Mouse (Mus musculus) liver, embryonic 13.5 days (tissue): ENCODE results near the gene Tmc3. TPM values are rescaled to one million over a fixed set of nuclear protein-coding genes. Genes with fewer than 3 reads are reported as not detected.

Source experiments
- ATAC-seq: fragments of 200-750 bp; cut with Nextera tagmentation; 2 replicates; pipeline ENCODE4 v1.8.0; 2017; ENCODE audit warnings: low read depth, mild to moderate bottlenecking, moderate number of reproducible peaks, moderate library complexity
- DNase-seq: peaks from one replicate; pipeline ENCODE4 v3.0.0; 2022
- H3K27ac ChIP-seq: fragments of 300-500 bp; sonication (generic); 2 replicates; pipeline ENCODE4 v1.5.1; 2015; ENCODE audit warnings: moderate library complexity, mild to moderate bottlenecking, inconsistent platforms
- H3K27me3 ChIP-seq: fragments of 300-500 bp; sonication (generic); 2 replicates; pipeline ENCODE4 v1.6.1; 2015; ENCODE audit warnings: mild to moderate bottlenecking, inconsistent platforms
- H3K36me3 ChIP-seq: fragments of 300-500 bp; sonication (generic); 2 replicates; pipeline ENCODE4 v1.6.1; 2015; ENCODE audit warnings: mild to moderate bottlenecking, inconsistent platforms
- H3K4me1 ChIP-seq: fragments of 300-500 bp; sonication (generic); replicated peaks from 2 replicates; pipeline ENCODE4 v1.6.1; 2015; ENCODE audit warnings: inconsistent platforms
- H3K4me2 ChIP-seq: fragments of 300-500 bp; sonication (generic); 2 replicates; pipeline ENCODE4 v1.6.1; 2015; ENCODE audit warnings: inconsistent platforms, mild to moderate bottlenecking, moderate library complexity
- H3K4me3 ChIP-seq: fragments of 300-500 bp; sonication (generic); replicated peaks from 2 replicates; pipeline ENCODE4 v1.5.1; 2015; ENCODE audit warnings: mild to moderate bottlenecking, inconsistent platforms
- H3K9ac ChIP-seq: fragments of 300-500 bp; sonication (generic); 2 replicates; pipeline ENCODE4 v1.6.1; 2015; ENCODE audit warnings: mild to moderate bottlenecking, inconsistent platforms
- H3K9me3 ChIP-seq: fragments of 300-500 bp; sonication (generic); replicated peaks from 2 replicates; pipeline ENCODE4 v1.6.1; 2016; ENCODE audit warnings: inconsistent platforms
- whole genome bisulfite sequencing: fragments of 180-500 bp; shearing (Covaris S2); methylation state at CpG from one replicate; pipeline ENCODE4 v1.1.7; 2015; ENCODE audit not compliant: insufficient replicate concordance; 5-methylcytosine and 5-hydroxymethylcytosine counted together
- polyA plus RNA-seq: library from polyadenylated mRNA; unstranded; fragments of >200 nt; fragmentation: Nextera tagmentation; extraction: Ambion mirVana; gene quantifications from 2 replicates; pipeline ENCODE4 v1.2.1, GENCODE M21; 2015

Tmc3 gene
- polyA plus RNA-seq, 1 experiment from 2014 or later, result 0.44 TPM

DNA sequence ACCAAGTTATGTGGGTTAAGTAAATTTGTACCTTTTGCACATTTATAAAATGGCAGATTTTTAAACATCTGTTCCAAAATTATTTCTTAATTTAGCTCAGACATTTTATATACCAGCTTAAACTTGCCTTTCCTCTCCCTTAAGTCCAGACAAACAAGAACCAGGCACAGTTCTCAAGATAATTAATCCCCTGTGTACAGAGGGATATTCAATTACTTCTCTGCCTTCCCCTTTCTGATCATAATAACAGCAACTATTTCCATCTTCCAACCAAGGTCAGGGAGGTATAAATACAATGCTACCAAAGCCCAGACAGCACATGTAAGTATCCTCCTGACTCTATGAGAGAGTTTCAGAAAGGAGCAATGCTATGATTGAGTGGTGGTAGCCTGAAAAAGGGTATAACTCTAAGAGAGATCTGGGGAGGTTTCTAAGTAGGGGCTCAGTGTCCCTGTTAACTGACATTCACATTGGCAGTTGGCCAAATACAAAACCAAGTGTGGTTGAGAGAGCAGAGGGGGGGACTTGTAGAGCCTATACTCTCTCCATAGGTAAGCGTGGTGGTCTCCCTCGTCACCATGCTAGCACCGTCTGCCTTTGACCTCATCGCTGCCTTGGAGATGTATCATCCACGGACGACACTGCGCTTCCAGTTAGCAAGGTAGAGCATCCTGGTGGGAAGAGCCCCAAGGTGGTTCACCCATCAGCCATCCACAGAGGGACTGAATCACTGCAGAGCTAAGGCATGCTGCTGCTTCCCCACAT is 19.6 kb downstream of the Tmc3 start:
- 84% methylated on average over 7 of the region's 7 CpGs for WGBS
- no peak for DNase-seq
- Histone ChIP-seq H3K27me3 (no peaks in the 10 kb centered on the region), H3K4me1 (no peaks in the 10 kb centered on the region), H3K27ac (no peak overlapping the region), H3K36me3 (no peaks in the 10 kb centered on the region), H3K4me3 (no peak overlapping the region), H3K9me3 (no peaks in the 10 kb centered on the region), H3K4me2 (no peak overlapping the region), H3K9ac (no peak overlapping the region)
- ATAC-seq, result no peak

DNA sequence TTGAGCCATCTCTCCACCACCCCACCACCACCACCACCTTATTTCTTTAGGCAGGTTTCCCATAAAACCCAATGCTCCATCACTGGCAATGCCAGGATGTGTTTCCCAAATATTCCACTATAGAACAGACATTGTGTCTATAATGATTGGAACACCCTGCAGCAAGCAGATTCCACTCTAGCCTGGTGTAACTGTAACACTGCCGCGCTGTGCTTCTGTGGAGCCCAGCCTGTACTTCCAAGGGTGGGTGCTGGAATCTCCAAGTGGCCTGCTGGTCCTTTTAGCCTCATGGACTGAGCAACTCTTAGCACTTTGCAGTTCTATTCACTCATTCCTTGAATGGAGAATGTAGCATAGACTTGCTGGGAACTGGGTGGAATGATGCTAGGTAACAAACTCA is 22.1 kb downstream of the Tmc3 start:
- Histone ChIP-seq H3K9ac (no peak overlapping the region), H3K4me3 (no peak overlapping the region), H3K27ac (no peak overlapping the region), H3K9me3 (no peaks in the 10 kb centered on the region), H3K4me1 (no peaks in the 10 kb centered on the region), H3K4me2 (no peak overlapping the region), H3K27me3 (no peaks in the 10 kb centered on the region), H3K36me3 (no peaks in the 10 kb centered on the region)
- WGBS, result 90% methylated on average over 2 of the region's 2 CpGs
- no peak for ATAC-seq
- DNase-seq, result no peak

DNA sequence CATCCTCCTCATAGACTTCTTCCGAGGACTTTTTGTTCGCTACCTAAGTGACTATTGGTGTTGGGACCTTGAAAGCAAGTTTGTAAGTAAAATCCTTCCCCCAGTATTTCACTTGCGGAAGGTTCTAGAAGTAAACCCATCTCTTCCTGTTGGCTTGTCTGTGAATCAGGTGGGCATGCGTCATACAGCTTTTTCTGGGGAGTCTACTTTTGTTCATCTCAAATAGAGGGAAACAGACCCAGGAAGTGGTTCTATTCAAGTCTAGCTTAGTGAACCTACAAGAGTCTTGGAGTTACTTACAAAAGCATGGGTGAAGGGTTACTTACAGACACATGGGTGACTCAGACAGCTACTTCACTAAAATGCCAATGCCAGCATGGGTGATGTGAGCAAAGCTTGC is 25.2 kb downstream of the Tmc3 start:
- no peaks in the 10 kb centered on the region for H3K27me3 ChIP-seq
- no peak overlapping the region for H3K4me2 ChIP-seq
- ATAC-seq (no peak), DNase-seq (no peak)
- no peaks in the 10 kb centered on the region for H3K4me1 ChIP-seq
- H3K9ac ChIP-seq, result no peak overlapping the region
- H3K9me3 ChIP-seq, result no peaks in the 10 kb centered on the region
- 83% methylated on average over 4 of the region's 4 CpGs for WGBS
- no peak overlapping the region for H3K4me3 ChIP-seq
- H3K27ac ChIP-seq, result no peak overlapping the region
- no peaks in the 10 kb centered on the region for H3K36me3 ChIP-seq

DNA sequence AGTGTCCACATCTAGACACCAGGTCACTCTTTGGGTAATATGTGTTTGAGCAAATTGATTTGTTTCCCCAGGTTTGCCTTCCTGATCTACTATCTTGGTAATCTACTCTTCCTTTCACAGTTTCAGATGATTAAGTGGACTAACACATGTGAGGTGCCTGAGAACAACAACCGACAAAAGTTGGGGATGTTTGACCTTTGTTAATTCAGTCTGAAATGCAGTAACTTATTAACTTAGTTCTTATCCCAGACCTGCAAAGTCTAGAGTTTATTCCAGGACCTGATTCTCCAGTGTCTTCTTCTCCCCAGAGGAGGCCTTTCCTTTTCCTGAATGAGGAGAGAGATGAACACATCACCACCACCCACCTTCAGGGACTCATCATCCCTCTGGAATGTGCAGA is 27.2 kb downstream of the Tmc3 start:
- ATAC-seq, result no peak
- Histone ChIP-seq H3K36me3 (no peaks in the 10 kb centered on the region), H3K9ac (no peak overlapping the region), H3K4me3 (no peak overlapping the region), H3K4me2 (no peak overlapping the region), H3K27me3 (no peaks in the 10 kb centered on the region), H3K27ac (no peak overlapping the region), H3K9me3 (no peaks in the 10 kb centered on the region), H3K4me1 (no peaks in the 10 kb centered on the region)
- WGBS, result 58% methylated on average over 1 of the region's 1 CpGs
- no peak for DNase-seq

DNA sequence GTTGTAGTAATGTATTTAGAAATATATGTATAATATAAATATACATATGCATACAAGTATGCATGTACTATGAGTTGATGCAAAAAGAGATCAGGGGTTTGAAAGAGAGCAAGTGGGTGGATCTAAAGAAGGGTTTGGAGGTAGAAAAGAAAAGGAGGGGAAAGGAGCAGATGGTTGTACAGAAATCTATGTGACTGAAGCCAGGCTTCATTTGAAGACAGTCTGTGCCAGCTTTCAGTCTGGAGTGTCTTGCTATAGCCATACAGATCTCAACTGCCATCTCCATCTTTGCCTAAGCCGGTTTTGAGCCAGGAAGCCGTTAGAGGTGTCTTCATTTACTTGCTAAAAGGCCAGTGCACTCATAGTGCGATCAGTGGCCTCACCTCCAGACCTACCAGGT is 30.5 kb downstream of the Tmc3 start:
- Histone ChIP-seq H3K27me3 (no peaks in the 10 kb centered on the region), H3K4me1 (no peaks in the 10 kb centered on the region), H3K9me3 (no peaks in the 10 kb centered on the region), H3K27ac (no peak overlapping the region), H3K4me2 (no peak overlapping the region), H3K4me3 (no peak overlapping the region), H3K36me3 (no peaks in the 10 kb centered on the region), H3K9ac (no peak overlapping the region)
- DNase-seq (no peak), ATAC-seq (no peak)
- 68% methylated on average over 3 of the region's 3 CpGs for WGBS

DNA sequence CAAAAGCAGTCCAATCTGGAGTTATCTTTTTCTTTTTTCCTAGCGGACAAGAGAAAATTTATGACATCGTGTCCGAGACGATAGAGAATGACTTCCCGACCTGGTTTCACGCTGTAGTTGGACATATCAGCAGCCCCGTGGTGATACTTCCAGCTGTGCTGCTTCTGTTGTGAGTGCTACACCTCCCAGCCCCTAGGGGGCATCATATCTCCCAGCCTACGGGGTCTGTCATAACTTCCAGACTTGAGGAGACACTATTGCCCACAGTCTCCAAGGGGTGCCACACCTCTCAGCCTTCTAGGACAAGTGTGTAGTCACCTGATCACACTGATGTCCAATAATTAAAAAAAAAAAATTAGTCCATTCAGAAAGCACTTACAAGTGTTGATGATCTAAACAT is 31.1 kb downstream of the Tmc3 start:
- no peak for DNase-seq
- no peaks in the 10 kb centered on the region for H3K27me3 ChIP-seq
- WGBS, result 74% methylated on average over 8 of the region's 8 CpGs
- no peak overlapping the region for H3K9ac ChIP-seq
- no peak for ATAC-seq
- H3K27ac ChIP-seq, result no peak overlapping the region
- H3K9me3 ChIP-seq, result no peaks in the 10 kb centered on the region
- H3K4me1 ChIP-seq, result no peaks in the 10 kb centered on the region
- H3K4me3 ChIP-seq, result no peak overlapping the region
- no peaks in the 10 kb centered on the region for H3K36me3 ChIP-seq
- H3K4me2 ChIP-seq, result no peak overlapping the region

DNA sequence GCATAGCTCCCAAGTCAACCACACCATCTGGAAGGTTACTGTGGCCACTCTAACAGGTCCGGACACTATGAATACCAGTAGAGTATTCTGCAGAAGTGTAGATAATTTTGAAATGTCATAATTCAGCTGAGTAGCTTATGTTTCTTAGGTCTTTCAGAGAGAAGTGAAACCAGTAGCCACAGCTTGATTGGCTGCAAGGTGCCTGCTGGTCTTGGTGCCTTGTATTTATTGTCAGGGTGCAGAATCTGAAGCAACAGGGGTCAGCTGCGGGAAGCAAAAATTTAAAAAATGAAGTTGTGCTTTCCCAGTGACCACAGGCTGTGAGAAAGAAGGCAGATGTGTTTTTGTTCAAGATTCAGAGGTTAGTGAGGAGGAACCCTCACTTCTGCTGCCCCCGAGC is 31.5 kb downstream of the Tmc3 start:
- ATAC-seq (no peak), DNase-seq (no peak)
- Histone ChIP-seq H3K27ac (no peak overlapping the region), H3K4me1 (no peaks in the 10 kb centered on the region), H3K36me3 (no peaks in the 10 kb centered on the region), H3K27me3 (no peaks in the 10 kb centered on the region), H3K9me3 (no peaks in the 10 kb centered on the region), H3K4me2 (no peak overlapping the region), H3K4me3 (no peak overlapping the region), H3K9ac (no peak overlapping the region)
- WGBS, result 66% methylated on average over 3 of the region's 3 CpGs

DNA sequence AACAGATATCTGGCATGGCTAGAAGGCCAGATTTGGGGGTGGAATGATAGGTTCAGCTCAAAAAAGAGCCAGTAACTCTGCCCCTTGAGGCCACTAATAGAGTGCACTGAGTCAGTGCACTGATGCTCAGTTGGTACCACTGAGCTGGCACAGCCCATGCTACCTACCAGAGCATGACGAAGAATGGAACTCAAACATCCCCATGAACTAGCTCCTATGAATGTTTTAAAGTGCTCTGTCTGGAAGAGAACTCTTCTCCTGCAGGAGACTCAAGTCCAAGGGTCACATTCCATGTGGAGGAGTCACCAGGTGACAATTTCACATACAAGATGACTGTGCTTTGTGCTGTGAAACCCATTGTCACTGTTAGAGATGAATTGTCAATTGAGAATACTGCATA is 34.0 kb downstream of the Tmc3 start:
- no peak for DNase-seq

DNA sequence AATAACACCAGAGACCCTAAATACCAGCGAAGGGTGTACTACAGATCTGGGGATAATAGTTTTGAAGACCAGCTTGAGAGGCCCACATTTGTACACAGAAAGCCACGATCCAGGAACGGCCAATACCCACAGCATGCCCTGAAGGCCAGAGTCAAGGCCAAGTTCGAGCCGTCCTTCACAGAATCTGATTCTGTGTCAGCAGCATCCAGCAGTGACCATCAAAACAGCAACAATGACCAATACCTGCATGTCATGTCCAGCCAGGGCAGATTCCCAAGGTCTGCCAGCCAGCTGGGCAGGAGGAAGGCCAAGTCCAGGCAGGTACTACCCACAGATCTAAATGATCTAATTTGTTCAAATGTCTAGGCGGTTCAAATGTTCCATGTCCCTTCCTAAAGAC is 37.9 kb downstream of the Tmc3 start:
- no peak overlapping the region for H3K4me3 ChIP-seq
- H3K4me1 ChIP-seq, result no peaks in the 10 kb centered on the region
- H3K36me3 ChIP-seq, result no peaks in the 10 kb centered on the region
- H3K4me2 ChIP-seq, result no peak overlapping the region
- no peaks in the 10 kb centered on the region for H3K9me3 ChIP-seq
- no peak for ATAC-seq
- H3K9ac ChIP-seq, result no peak overlapping the region
- no peak overlapping the region for H3K27ac ChIP-seq
- no peaks in the 10 kb centered on the region for H3K27me3 ChIP-seq
- DNase-seq, result no peak
- WGBS, result 71% methylated on average over 6 of the region's 6 CpGs

More for the DNA sequence above, 34.0 kb downstream of the Tmc3 start:
- no peaks in the 10 kb centered on the region for H3K4me1 ChIP-seq
- H3K4me2 ChIP-seq, result no peak overlapping the region
- H3K4me3 ChIP-seq, result no peak overlapping the region
- no peaks in the 10 kb centered on the region for H3K36me3 ChIP-seq
- no peaks in the 10 kb centered on the region for H3K9me3 ChIP-seq
- H3K27ac ChIP-seq, result no peak overlapping the region
- no peaks in the 10 kb centered on the region for H3K27me3 ChIP-seq
- 69% methylated on average over 1 of the region's 1 CpGs for WGBS
- H3K9ac ChIP-seq, result no peak overlapping the region
- ATAC-seq, result no peak

DNA sequence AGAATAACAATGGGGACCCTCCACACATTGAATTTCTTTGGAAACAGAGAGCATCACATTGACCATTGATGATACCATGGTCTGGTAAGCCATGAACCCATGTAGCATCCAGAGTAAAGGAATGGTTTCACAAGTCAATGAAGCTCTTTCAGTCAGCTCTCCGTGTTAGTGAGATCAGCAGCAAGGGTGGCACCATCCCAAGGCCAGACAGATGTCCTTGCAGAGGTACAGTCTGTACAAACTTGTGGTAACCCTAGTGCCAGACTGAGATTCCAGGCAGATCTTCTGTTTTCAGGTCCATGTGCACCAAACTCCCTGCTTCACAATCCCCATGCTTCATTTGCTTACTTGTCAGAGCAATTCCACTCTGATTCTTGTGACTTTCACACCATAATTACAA is 39.3 kb downstream of the Tmc3 start:
- WGBS, result 47% methylated on average over 1 of the region's 1 CpGs

DNA sequence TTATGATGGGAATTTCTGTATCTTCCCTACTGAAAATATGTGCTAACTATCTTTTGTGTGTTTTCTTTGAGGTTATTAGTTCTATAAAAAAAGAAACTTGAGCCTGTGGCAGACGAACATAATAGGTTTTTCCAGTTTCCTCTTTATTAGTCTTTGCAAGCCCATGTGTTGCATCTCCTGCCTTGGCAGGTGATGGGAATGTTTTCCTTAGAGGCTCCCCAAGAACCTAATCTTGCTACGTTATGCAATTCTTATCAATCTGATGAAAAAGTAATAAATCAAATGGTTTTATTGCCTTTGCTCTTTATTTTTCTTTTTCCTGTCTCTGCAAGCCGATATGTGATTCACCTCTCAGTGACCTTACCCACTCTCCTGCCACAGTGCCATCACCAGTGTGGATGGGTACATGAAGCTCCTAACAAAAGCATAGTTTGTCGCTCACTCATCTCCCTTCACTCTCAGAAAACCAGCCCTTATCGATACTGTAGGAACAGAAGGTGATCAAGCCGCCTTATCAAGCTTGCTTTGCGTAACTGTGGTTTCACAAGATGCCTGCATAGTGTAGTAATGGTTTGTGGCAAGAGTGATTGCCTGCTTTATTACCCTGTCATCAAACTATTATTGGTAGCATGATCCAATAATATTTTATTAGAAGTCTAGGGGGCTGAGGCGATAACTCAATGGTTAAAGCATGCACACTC is 42.0 kb downstream of the Tmc3 start:
- H3K4me3 ChIP-seq, result no peak overlapping the region
- no peak overlapping the region for H3K9ac ChIP-seq
- H3K9me3 ChIP-seq, result no peaks in the 10 kb centered on the region
- DNase-seq, result no peak
- H3K4me1 ChIP-seq, result peaks cover 11% of the 10 kb centered on the region
- no peaks in the 10 kb centered on the region for H3K36me3 ChIP-seq
- no peak overlapping the region for H3K4me2 ChIP-seq
- no peak overlapping the region for H3K27ac ChIP-seq
- ATAC-seq, result no peak
- WGBS, result 65% methylated on average over 8 of the region's 8 CpGs
- H3K27me3 ChIP-seq, result no peaks in the 10 kb centered on the region

More for the DNA sequence above, 39.3 kb downstream of the Tmc3 start:
- Histone ChIP-seq H3K36me3 (no peaks in the 10 kb centered on the region), H3K9me3 (no peaks in the 10 kb centered on the region), H3K27me3 (no peaks in the 10 kb centered on the region), H3K4me2 (no peak overlapping the region), H3K4me1 (no peaks in the 10 kb centered on the region), H3K9ac (no peak overlapping the region), H3K27ac (no peak overlapping the region), H3K4me3 (no peak overlapping the region)
- DNase-seq (no peak), ATAC-seq (no peak)

DNA sequence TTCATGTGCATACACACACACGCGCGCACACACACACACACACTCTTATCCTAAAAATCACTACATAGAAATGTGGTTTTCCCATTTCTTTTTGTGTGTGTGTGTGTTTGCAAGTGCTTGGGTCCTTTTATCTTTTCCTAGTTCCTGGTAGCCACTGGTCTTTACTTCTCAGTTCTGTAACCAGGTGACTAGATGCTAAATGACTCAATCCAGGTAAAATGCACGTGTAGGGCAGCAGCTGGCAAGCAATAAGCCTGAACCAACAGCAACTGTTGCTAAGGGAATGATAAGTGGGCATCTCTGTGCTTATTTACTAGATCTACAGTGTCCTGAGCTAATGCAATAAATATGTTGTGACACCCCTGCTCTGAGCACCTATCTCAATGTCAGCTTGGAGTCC is 42.6 kb downstream of the Tmc3 start:
- no peak overlapping the region for H3K4me3 ChIP-seq
- DNase-seq, result no peak
- H3K4me1 ChIP-seq, result peaks cover 16% of the 10 kb centered on the region
- 76% methylated on average over 4 of the region's 4 CpGs for WGBS
- H3K9me3 ChIP-seq, result no peaks in the 10 kb centered on the region
- H3K27ac ChIP-seq, result no peak overlapping the region
- no peak overlapping the region for H3K9ac ChIP-seq
- H3K36me3 ChIP-seq, result no peaks in the 10 kb centered on the region
- no peak for ATAC-seq
- H3K4me2 ChIP-seq, result no peak overlapping the region
- H3K27me3 ChIP-seq, result no peaks in the 10 kb centered on the region
